Mouse (Mus musculus): ENCODE measurements around the gene Med12.

GRCm38 (mm10) chrX:101282813-101283212, 9.0 kb downstream of the Med12 start:
- no peak for TF ChIP-seq CTCF (conservative IDR thresholded peaks at IDR 0.05; ENCODE audit: low read length)
- no peak for TF ChIP-seq POU5F1 (IDR thresholded peaks at IDR 0.05; ENCODE audit: borderline replicate concordance, low read length)
- TF ChIP-seq NANOG (IDR thresholded peaks at IDR 0.05; ENCODE audit: borderline replicate concordance, low read length), result no peak

All from E14TG2a.4 (cell line).